Mouse (Mus musculus) thymus, postnatal 4 days (tissue): Measurements from ENCODE around the gene Zscan29.
"Not testable (repeated sequence)": the region's sequence is repeated elsewhere in the genome, so short reads cannot be mapped to it uniquely, and the experiment has no call there.

ENCODE experiments used
- DNase-seq: peaks from one replicate; pipeline ENCODE4 v3.0.0; 2021

Gene Zscan29

DNA sequence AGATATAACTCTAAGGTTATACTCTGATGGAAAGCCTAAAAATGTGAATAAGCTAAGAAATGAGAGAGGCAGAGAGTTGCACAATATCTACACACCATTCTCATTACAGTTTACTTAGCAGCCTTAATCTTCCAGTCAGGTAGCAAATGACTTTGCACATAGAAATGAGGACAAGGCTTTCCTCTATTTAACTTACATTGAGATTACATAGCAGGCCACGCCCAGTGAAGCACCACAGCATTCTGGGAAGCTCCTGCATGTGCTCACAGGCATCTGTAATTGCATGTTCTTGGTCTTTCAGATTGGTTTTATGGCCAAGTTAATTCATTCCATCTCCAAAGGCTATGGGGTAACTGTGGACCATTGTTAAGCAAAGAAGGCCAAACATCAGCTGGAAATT, 38.1 kb downstream of the Zscan29 start:
- no peak for DNase-seq

- DNase-seq: no peak
These were observed 41.9 kb downstream of the Zscan29 start for GRCm38 (mm10) chr2:121128865-121129620.

DNA sequence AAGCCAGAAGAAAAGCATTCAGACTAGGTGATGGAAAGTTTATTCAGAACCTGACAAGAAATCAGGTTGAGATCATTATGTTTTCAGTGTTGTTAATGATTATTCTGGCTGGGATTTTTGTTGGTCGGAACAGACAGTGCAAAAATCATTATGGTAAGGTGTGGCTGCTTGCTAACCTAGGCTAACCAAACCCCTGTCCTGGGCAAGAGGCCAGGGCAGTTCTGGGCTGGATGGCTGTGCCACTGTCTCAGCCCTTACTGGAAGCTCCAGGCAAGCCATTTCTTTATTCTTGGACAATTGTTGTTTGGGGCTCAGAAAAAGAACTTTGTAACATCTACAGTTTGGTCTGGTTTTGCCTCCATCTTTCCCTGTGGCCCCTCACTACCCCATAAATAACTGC, 43.4 kb downstream of the Zscan29 start:
- DNase-seq: no peak

DNA sequence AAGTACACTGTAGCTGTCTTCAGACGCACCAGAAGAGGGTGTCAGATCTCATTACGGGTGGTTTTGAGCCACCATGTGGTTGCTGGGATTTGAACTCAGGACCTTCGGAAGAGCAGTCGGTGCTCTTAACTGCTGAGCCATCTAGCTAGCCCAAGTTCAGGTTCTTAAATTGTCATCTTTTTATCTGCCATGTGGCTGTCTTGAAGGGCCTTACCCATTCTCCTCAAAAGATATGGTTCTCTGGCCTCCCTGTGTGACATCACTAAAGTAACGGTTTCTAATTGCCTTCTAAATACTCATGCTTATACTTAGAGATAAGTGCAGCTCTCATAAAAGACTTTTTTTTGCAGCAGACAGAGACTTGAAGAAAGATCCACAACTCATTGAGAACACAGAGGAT, 44.6 kb downstream of the Zscan29 start:
- DNase-seq: not testable (repeated sequence)

GRCm38 (mm10) chr2:121119260-121119659, 51.7 kb downstream of the Zscan29 start:
- DNase-seq: no peak

DNA sequence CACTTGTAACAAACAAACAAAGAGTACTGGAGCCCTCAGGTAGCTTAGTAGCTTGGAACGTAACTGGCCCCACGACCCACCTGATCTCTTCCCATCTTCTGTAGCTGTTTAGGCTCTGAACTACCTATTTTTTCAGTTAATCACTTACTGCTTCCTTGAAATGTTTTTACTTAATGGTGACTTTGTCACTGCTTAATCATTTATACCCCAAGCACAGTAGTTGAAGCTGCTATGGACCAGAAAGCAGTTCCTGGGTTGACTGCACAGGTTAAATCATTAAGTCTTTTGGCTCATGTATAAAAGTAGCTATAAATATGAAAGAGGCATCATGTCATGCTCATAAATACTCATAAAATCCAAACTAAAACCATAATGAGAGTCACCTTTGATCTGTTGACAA, 55.5 kb downstream of the Zscan29 start:
- DNase-seq: no peak

- DNase-seq: no peak
These were observed 61.2 kb downstream of the Zscan29 start, which contains the start of gene Tgm7 for GRCm38 (mm10) chr2:121109695-121110094. Gene Tgm7, minus strand, starts transcription at chr2:121109795.
